Mouse (Mus musculus) liver, embryonic 14.5 days (tissue): ENCODE results near the gene Chil1.

Experiments used
- CTCF ChIP-seq: IDR thresholded peaks from 2 replicates; pipeline ENCODE4 v1.5.1; 2016; ENCODE audit warnings: antibody characterized with exemption, low read depth, control low read depth
- EP300 ChIP-seq: IDR thresholded peaks from 2 replicates; pipeline ENCODE4 v1.6.1; 2016; ENCODE audit warnings: antibody characterized with exemption, low read depth

DNA sequence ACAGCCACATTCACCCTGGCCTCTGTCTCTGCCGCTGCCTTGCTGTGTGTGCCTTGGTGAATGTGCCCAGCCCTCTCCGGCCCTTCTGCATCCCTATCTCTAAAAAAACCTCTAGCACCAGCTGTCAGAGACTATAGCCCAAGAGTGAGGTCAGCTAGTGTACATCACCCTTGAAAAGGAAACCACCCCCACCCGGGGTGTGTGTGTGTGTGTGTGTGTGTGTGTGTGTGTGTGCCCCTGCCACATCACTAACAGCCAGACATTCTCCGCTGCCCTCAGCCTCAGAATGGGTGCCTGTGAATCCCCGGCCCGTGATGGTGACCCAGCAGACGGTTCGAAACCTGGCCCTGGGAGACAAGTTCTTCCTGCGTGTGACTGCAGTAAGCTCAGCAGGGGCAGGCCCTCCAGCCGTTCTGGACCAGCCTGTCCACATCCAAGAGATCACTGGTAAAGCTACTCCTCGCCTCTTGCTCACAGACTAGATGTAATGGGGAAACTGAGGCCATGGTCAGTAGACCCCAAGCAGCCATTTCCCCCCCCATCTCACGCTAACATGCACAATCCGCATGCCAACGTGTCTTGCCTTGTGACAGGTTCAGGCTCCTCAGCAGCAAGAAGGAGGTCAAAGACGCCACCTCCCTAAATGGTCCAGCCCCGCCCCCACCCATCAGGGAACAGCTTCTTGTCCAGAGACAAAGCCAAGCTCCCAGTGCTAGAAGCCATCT lies 12.5 kb downstream of the Chil1 start:
- TF ChIP-seq CTCF (no peak), EP300 (no peak)
